In genomic region chr3:96262979-96263550, GRCm38 (mm10) we compare ENCODE assay signal across 8 mouse cellular contexts. TPM values are rescaled to one million over a fixed set of nuclear protein-coding genes. Genes with fewer than 3 reads are reported as not detected.
DNase-seq lines count a peak whose midpoint lies in the region; ATAC-seq and TF ChIP-seq lines count a peak whose summit lies in the region.

Gene Hist2h4 (minus strand): TSS chr3:96263311.

- peak; percentile 87 to 89 for ATAC-seq in hematopoietic stem cell, adult 5-6 weeks (replicated peaks in 1 of 2; ENCODE audit: insufficient read depth in 1 of 2, low FRiP score in 2 of 2, low TSS enrichment in 1 of 2, low read depth in 1 of 2, poor library complexity in 2 of 2, severe bottlenecking in 2 of 2)
- peak; percentile 87 for ATAC-seq in lung, embryonic 15.5 days (ENCODE audit: borderline replicate concordance, extremely low read depth, low FRiP score, low TSS enrichment)

- H3K9ac ChIP-seq in lung, embryonic 15.5 days: peak within 1 kb of the TSS; percentile 68

- peak within 1 kb of the TSS; percentile 75 for H3K4me2 ChIP-seq in lung, embryonic 15.5 days

- WGBS in lung, embryonic 15.5 days: under 1% methylated on average over 40 of the region's 40 CpGs
- WGBS in olfactory bulb, adult 2 months: under 1% methylated on average over 40 of the region's 40 CpGs

- peak within 1 kb of the TSS; percentile 53 for H3K4me3 ChIP-seq in lung, embryonic 15.5 days
- H3K4me3 ChIP-seq in olfactory bulb, adult 2 months (ENCODE audit: insufficient read depth, low read depth, low read length): peak within 1 kb of the TSS; percentile 86

- H3K9me3 ChIP-seq in lung, embryonic 15.5 days: no peaks in the 10 kb centered on the region

- H3K27ac ChIP-seq in lung, embryonic 15.5 days: peak within 1 kb of the TSS; percentile 98
- H3K27ac ChIP-seq in olfactory bulb, adult 2 months (ENCODE audit: insufficient read depth, low read depth, low read length): peak within 1 kb of the TSS; percentile 97

- DNase-seq in MN1 (ENCODE audit: low spot score): peak; percentile 98
- peak; percentile 99 for DNase-seq in cerebellum, adult 8-10 months
- peak; percentile 96 for DNase-seq in forelimb bud, embryonic 11.5 days (ENCODE audit: low read depth, low spot score)
- peak; percentile 99 for DNase-seq in layer of hippocampus, adult 9-10 months (ENCODE audit: low spot score)
- DNase-seq in thymus, adult 18-20 months: peak; percentile 83 to 94

- H3K36me3 ChIP-seq in lung, embryonic 15.5 days: no peaks in the 10 kb centered on the region

- TF ChIP-seq CTCF in olfactory bulb, adult 2 months (IDR thresholded peaks at IDR 0.05; ENCODE audit: insufficient read depth, low read depth, low read length): no peak

- H3K27me3 ChIP-seq in lung, embryonic 15.5 days: peaks cover 11% of the 10 kb centered on the region

- peak; percentile 96 for TF ChIP-seq POLR2A in olfactory bulb, adult 2 months (IDR thresholded peaks at IDR 0.05; ENCODE audit: insufficient read depth, low read depth, low read length)

- peaks cover 29% of the 10 kb centered on the region for H3K4me1 ChIP-seq in lung, embryonic 15.5 days
- H3K4me1 ChIP-seq in olfactory bulb, adult 2 months (ENCODE audit: control insufficient read depth, insufficient read depth, low read length): peaks cover 7% of the 10 kb centered on the region

RNA-seq across cellular contexts. Expression of gene Hist2h4, which starts in this region (rescaled TPM):
- total RNA-seq in hematopoietic stem cell, adult 5-6 weeks (2017): 44.6 and 53.3 TPM in 2 replicates
- polyA plus RNA-seq in lung, embryonic 15.5 days (2015; fragmentation: Nextera tagmentation; extraction: Ambion mirVana): 15.9 and 16.1 TPM in 2 replicates
- polyA plus RNA-seq in olfactory bulb, adult 2 months (2012; ENCODE audit: insufficient read depth, insufficient read length, low replicate concordance, missing spikeins): not detected in 2 replicates

Comparison
In these comparisons a context has a peak if more than half of its experiments do, and no peak if none do; other contexts are left out.
1. Peak in every context shown above with its lines: DNase-seq, ATAC-seq, H3K4me3 ChIP-seq and H3K27ac ChIP-seq.
2. RNA of gene Hist2h4 (polyA plus RNA-seq): 15.9 to 16.1 TPM in lung, embryonic 15.5 days; not detected in olfactory bulb, adult 2 months; every median in the first group is over 10 times any median in the second.